Mouse (Mus musculus): ENCODE data around the gene Gprin2.
A peak's percentile ranks its signal among the peaks of the same experiment; 100 is the strongest.

Gene Gprin2

GRCm38 (mm10) chr14:34207996-34208395, 6.5 kb upstream of the Gprin2 start:
- ATAC-seq (ENCODE audit: low TSS enrichment): no peak

GRCm38 (mm10) chr14:34200738-34201230, 669 bp downstream of the Gprin2 start:
- ATAC-seq (ENCODE audit: low TSS enrichment): peak; percentile 18

GRCm38 (mm10) chr14:34196706-34197105, 4.7 kb downstream of the Gprin2 start:
- no peak for ATAC-seq (ENCODE audit: low TSS enrichment)

DNA sequence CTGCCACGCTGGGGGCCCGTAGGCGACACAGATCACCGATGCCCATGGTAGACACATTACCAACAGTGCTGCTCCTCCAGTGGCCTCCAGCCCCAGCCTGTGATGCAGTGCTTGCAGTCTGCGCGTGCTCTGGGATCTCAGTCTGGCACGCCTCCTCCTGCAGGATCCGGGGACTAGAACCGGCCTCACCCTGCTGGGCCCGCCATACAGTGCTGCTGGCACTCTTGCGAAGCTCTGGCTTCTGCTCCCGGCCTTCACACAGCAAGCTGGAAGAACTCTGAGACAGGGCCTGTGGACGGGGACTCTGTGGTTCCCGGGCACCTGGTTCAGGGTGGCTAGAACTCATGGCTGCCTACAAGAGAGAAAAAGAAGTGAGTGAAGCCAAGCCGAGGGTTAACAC, 6.0 kb downstream of the Gprin2 start:
- no peak for ATAC-seq (ENCODE audit: low TSS enrichment)

DNA sequence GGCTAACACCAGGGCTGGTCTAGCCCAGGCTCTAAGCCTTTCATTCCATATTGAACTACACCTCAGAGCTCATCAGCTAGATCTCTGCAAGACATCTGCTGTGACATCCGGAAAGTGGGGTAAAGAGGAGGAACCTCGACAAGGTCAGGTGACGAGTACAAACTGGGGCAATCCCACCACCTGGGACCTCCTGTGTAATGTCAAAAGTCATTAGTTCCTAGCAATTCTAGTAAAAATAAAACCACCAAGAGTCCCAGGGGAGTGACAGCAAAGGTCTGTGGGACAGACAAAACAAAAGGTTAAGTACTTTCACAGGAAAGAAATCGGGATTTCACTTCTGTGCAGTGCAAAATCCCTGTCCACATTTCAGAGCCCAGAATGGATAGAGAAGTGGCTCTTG, 7.6 kb downstream of the Gprin2 start:
- no peak for ATAC-seq (ENCODE audit: low TSS enrichment)

DNA sequence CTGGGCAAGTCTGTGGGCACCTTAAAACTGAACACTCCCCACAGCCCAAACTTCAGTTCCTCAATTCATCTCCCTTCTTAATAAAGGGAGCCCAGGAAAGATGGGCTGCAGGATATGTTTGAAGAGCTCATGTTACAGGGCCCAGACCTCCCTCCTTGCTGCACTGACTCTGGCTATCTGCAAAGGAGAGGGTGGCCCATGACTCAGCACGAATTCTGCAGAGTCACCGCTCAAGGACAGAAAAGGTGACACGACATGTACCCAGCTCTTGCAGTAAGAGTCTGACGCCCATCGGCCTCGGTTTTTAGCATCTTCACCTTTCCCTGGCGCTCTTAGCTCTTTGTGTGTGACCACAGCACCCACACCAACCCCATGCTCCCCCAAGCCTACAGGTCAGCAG, 11.1 kb downstream of the Gprin2 start:
- ATAC-seq (ENCODE audit: low TSS enrichment): no peak

- ATAC-seq (ENCODE audit: low TSS enrichment): no peak
Measured at GRCm38 (mm10) chr14:34188629-34189028, 12.8 kb downstream of the Gprin2 start.

GRCm38 (mm10) chr14:34183101-34183500, 18.4 kb downstream of the Gprin2 start:
- no peak for ATAC-seq (ENCODE audit: low TSS enrichment)

DNA sequence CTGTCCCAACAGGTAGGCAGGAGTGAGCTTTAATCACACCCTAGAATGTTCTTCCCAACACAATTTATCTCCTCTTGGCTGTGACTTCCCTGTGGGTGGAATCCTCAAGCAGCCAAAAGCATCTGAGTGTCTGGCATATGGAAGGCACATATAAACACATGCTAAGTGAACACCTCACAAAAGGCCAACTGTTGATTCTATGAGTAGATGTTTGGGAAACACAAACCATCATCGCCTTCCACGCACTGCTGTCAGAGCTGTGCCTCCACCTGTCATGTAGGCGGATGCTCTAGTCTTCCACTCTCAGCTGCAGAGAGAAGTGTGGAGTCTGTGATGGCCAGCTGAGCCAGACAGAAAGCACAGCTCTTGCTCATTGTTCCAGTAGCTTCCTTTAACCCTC, 22.1 kb downstream of the Gprin2 start:
- peak; percentile 99 for ATAC-seq (ENCODE audit: low TSS enrichment)

GRCm38 (mm10) chr14:34171107-34171506, 30.3 kb downstream of the Gprin2 start:
- ATAC-seq (ENCODE audit: low TSS enrichment): no peak

GRCm38 (mm10) chr14:34155752-34156151, 45.7 kb downstream of the Gprin2 start:
- ATAC-seq (ENCODE audit: low TSS enrichment): no peak

GRCm38 (mm10) chr14:34154601-34155337, 46.7 kb downstream of the Gprin2 start:
- peak; percentile 70 for ATAC-seq (ENCODE audit: low TSS enrichment)

DNA sequence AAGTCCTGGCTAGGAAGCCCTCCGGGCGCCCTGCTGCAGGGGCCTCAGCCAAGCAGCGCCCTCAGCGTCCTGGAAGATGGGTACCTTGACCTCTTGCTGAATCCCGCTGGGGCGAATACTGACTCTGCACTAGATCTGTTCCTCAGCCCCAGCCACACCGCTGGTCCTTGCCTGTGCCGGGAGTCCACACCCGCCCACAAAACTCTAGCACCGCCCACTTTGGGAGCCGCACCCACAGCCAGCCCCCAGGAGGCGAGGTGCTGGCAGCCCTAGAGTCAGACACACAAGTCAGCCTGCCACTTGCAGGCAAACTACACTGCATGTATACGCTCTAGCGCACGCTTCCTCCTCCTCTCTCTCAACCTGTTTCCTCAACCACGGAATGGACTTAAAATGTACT, 49.1 kb downstream of the Gprin2 start, which contains the start of gene Npy4r:
Gene Npy4r, minus strand, starts transcription at position 148 of the 400 bp plus-strand sequence.
- peak; percentile 52; the same call in 1 of the 2 replicates for ATAC-seq (ENCODE audit: low TSS enrichment)

DNA sequence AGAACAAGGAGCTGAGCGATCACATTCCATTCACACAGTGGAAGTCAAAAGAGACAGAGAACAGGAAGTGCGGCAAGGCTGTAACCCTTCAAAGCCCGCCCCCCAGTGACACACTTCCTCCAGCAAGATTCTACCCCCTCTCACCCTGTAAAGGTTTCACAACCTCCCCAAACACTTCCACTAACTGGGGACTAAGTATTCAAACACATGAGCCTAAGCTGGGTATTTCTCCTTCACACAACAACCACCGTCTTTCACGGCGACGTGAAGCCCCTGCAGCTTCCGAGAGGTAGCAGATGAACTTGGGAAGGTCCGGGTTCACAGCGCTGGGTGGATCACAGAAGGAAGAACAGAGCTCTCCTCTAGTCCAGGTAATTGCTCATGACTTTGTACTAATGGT, 58.5 kb downstream of the Gprin2 start:
- ATAC-seq (ENCODE audit: low TSS enrichment): no peak

GRCm38 (mm10) chr14:34142316-34142715, 59.1 kb downstream of the Gprin2 start:
- no peak for ATAC-seq (ENCODE audit: low TSS enrichment)

- ATAC-seq (ENCODE audit: low TSS enrichment): no peak
Measured at GRCm38 (mm10) chr14:34139671-34140664, 61.5 kb downstream of the Gprin2 start.

Measured in frontal cortex, adult (tissue).